Mouse (Mus musculus) CH12.LX (cell line): Measurements from ENCODE around the gene Rcan1. TPM values are rescaled to one million over a fixed set of nuclear protein-coding genes. Genes with fewer than 3 reads are reported as not detected.

Experiments used
- DNase-seq: peaks from one replicate; pipeline ENCODE4 v3.0.0-alpha.2; 2013; ENCODE audit errors: extremely low read depth
- H3K27ac ChIP-seq: 2 replicates; pipeline ENCODE4 v1.5.1; 2012; ENCODE audit warnings: low read depth, mild to moderate bottlenecking, control low read depth, moderate library complexity; ENCODE audit not compliant: insufficient read depth
- H3K27me3 ChIP-seq: replicated peaks from 2 replicates; pipeline ENCODE3; 2012; ENCODE audit warnings: inconsistent platforms
- H3K36me3 ChIP-seq, 2 experiments: replicated peaks in 1 of 2; 2 replicates each; pipeline versions ENCODE3 to v1.6.1; 2012; ENCODE audit warnings: inconsistent platforms in 1 of 2, low read length in 1 of 2, mild to moderate bottlenecking in 1 of 2, mixed read lengths in 1 of 2, moderate library complexity in 1 of 2; ENCODE audit not compliant: control insufficient read depth in 1 of 2, insufficient read depth in 1 of 2
- H3K4me1 ChIP-seq, 2 experiments: 2 replicates each; pipeline ENCODE4 v1.6.1; 2012; ENCODE audit warnings: inconsistent platforms in 1 of 2, moderate library complexity in 1 of 2; ENCODE audit not compliant: insufficient read depth in 2 of 2, control insufficient read depth in 1 of 2
- H3K4me2 ChIP-seq: 2 replicates; pipeline ENCODE4 v1.6.1; 2012; ENCODE audit warnings: low read depth, mild to moderate bottlenecking, control low read depth; ENCODE audit not compliant: poor library complexity, insufficient read depth, severe bottlenecking
- H3K4me3 ChIP-seq, 3 experiments: fragments of 150-350 bp in 1 of 3; sonication (generic) in 1 of 3; replicated peaks in 1 of 3; 2 replicates each; pipeline versions ENCODE3 to v1.5.1; 2011 to 2012; ENCODE audit warnings: low read depth in 2 of 3, low read length in 2 of 3, mild to moderate bottlenecking in 2 of 3, moderate library complexity in 2 of 3, control low read depth in 1 of 3, improper control_type of control experiment in 1 of 3, inconsistent platforms in 1 of 3, mixed read lengths in 1 of 3; ENCODE audit not compliant: poor library complexity in 1 of 3
- H3K79me2 ChIP-seq: replicated peaks from 2 replicates; pipeline ENCODE4 v1.6.1; 2012; ENCODE audit warnings: mild to moderate bottlenecking, moderate library complexity; ENCODE audit not compliant: control insufficient read depth, poor library complexity, insufficient read depth, severe bottlenecking; ENCODE audit errors: extremely low read depth
- H3K9ac ChIP-seq: 2 replicates; pipeline ENCODE4 v1.6.1; 2012; ENCODE audit warnings: low read depth, mild to moderate bottlenecking, control low read depth, moderate library complexity; ENCODE audit not compliant: insufficient read depth
- H3K9me3 ChIP-seq: replicated peaks from 2 replicates; pipeline ENCODE3; 2012; ENCODE audit warnings: low read length, inconsistent platforms, mixed read lengths
- E2F4 ChIP-seq: IDR thresholded peaks from 2 replicates; pipeline ENCODE4 v1.6.1; 2011; ENCODE audit warnings: low read depth, low read length, improper control_type of control experiment; ENCODE audit not compliant: insufficient replicate concordance
- ELF1 ChIP-seq: IDR thresholded peaks from 2 replicates; pipeline ENCODE4 v1.6.1; 2014; ENCODE audit warnings: low read depth, mild to moderate bottlenecking, inconsistent platforms, low read length, improper control_type of control experiment
- ETS1 ChIP-seq: conservative IDR thresholded peaks from 2 replicates; pipeline ENCODE4 v1.6.1; 2012; ENCODE audit warnings: low read depth, mild to moderate bottlenecking, inconsistent platforms, low read length, improper control_type of control experiment, moderate library complexity
- HCFC1 ChIP-seq: IDR thresholded peaks from 2 replicates; pipeline ENCODE4 v1.6.1; 2012; ENCODE audit warnings: low read depth, mild to moderate bottlenecking, inconsistent platforms, low read length, improper control_type of control experiment
- JUN ChIP-seq: IDR thresholded peaks from 2 replicates; pipeline ENCODE4 v1.6.1; 2011; ENCODE audit warnings: low read depth, mild to moderate bottlenecking, low read length, improper control_type of control experiment, moderate library complexity; ENCODE audit not compliant: insufficient read depth
- KAT2A ChIP-seq: IDR thresholded peaks from 2 replicates; pipeline ENCODE4 v1.6.1; 2012; ENCODE audit warnings: low read length, improper control_type of control experiment, inconsistent platforms; ENCODE audit not compliant: insufficient replicate concordance
- MAFK ChIP-seq: IDR thresholded peaks from 2 replicates; pipeline ENCODE4 v1.6.1; 2011; ENCODE audit warnings: low read length, improper control_type of control experiment; ENCODE audit not compliant: insufficient replicate concordance
- MAZ ChIP-seq: IDR thresholded peaks from 2 replicates; pipeline ENCODE4 v1.6.1; 2012; ENCODE audit warnings: low read depth, mild to moderate bottlenecking, inconsistent platforms, low read length, improper control_type of control experiment, moderate library complexity
- RAD21 ChIP-seq: IDR thresholded peaks from 2 replicates; pipeline ENCODE4 v1.6.1; 2011; ENCODE audit warnings: low read depth, mild to moderate bottlenecking, low read length, improper control_type of control experiment, moderate library complexity
- dilution Hi-C: fragments of 300-500 bp; cut with MboI; formaldehyde crosslinking; loops from 2 replicates; pipeline ENCODE4 v1.14.3; 2020; ENCODE audit warnings: low sequenced_read_pairs; ENCODE audit not compliant: extremely low pct_unique_long_range_greater_than_20kb, extremely low pct_ligation_motif_present
- in situ Hi-C: fragments of 300-500 bp; cut with MboI; formaldehyde crosslinking; loops from 3 replicates; pipeline ENCODE4 v1.14.3; 2019; ENCODE audit warnings: low sequenced_read_pairs, low pct_ligation_motif_present, low pct_unique_long_range_greater_than_20kb, mixed read lengths
- polyA plus RNA-seq: library from polyadenylated mRNA; unstranded; fragments of >175 nt; gene quantifications from 2 replicates; pipeline ENCODE4 v1.2.1, GENCODE M21; 2012; ENCODE audit warnings: low read depth; ENCODE audit not compliant: insufficient read length
- total RNA-seq, 2 experiments: library from RNA; depleted of rRNA; stranded (reverse); fragments of 300-350 nt in 1 of 2; fragments of >200 nt in 1 of 2; gene quantifications; 2 replicates each; pipeline ENCODE4 v1.2.3; 2012 to 2014

The Rcan1 gene
- total and polyA plus RNA-seq, 3 experiments = 10.0 to 15.3 (median 12.4) TPM

- Histone ChIP-seq H3K27ac (no peak overlapping the region), H3K79me2 (no peaks in the 10 kb centered on the region), H3K4me1 (peaks cover 0 to 8% of the 10 kb centered on the region in 2 experiments; a peak in 2 of 4 replicates), H3K4me2 (no peak overlapping the region), H3K4me3 (no peak overlapping the region)
- dilution Hi-C loops (no loop called here), in situ Hi-C loops (no loop called here)
- no peak for DNase-seq
- no peak for TF ChIP-seq ETS1
- TF ChIP-seq KAT2A = no peak
- TF ChIP-seq MAZ = no peak
- TF ChIP-seq, all 38 proteins: peak for 0
- no peaks in the 10 kb centered on the region for H3K27me3 ChIP-seq
- H3K9ac ChIP-seq = no peak overlapping the region
- H3K9me3 ChIP-seq = peaks cover 2% of the 10 kb centered on the region
- peaks cover 0 to 20% of the 10 kb centered on the region in 2 experiments for H3K36me3 ChIP-seq
Observed at GRCm38 (mm10) chr16:92433176-92433575, 37.5 kb downstream of the Rcan1 start.

GRCm38 (mm10) chr16:92430731-92431130 lies 39.9 kb downstream of the Rcan1 start:
- Histone ChIP-seq H3K9me3 (peaks cover 2% of the 10 kb centered on the region), H3K27ac (no peak overlapping the region), H3K4me2 (no peak overlapping the region), H3K36me3 (peaks cover 0 to 20% of the 10 kb centered on the region in 2 experiments), H3K4me1 (peaks cover 7 to 8% of the 10 kb centered on the region in 2 experiments), H3K4me3 (no peak overlapping the region), H3K27me3 (no peaks in the 10 kb centered on the region), H3K79me2 (no peaks in the 10 kb centered on the region), H3K9ac (no peak overlapping the region)
- in situ Hi-C loops = no loop called here
- DNase-seq = no peak
- dilution Hi-C loops = no loop called here
- TF ChIP-seq JUN (no peak), RAD21 (no peak)

- Histone ChIP-seq H3K9ac (no peak overlapping the region), H3K36me3 (peaks cover 0 to 4% of the 10 kb centered on the region in 2 experiments), H3K27me3 (no peaks in the 10 kb centered on the region), H3K4me2 (no peak overlapping the region), H3K4me1 (peaks cover 8 to 26% of the 10 kb centered on the region in 2 experiments), H3K79me2 (no peaks in the 10 kb centered on the region), H3K4me3 (no peak overlapping the region), H3K9me3 (peaks cover 2% of the 10 kb centered on the region), H3K27ac (no peak overlapping the region)
- dilution Hi-C loops = no loop called here
- TF ChIP-seq ELF1 = no peak
- TF ChIP-seq RAD21 = no peak
- no peak for TF ChIP-seq MAFK
- TF ChIP-seq HCFC1 = no peak
- TF ChIP-seq E2F4 = no peak
- no peak for DNase-seq
- in situ Hi-C loops = no loop called here
Observed at GRCm38 (mm10) chr16:92428197-92428950, 42.3 kb downstream of the Rcan1 start.
